Mouse (Mus musculus) testis, adult 2 months (tissue): ENCODE measurements around the gene Actr1a.

ENCODE experiments used
- CTCF ChIP-seq: fragments of 200-500 bp; IDR thresholded peaks from 2 replicates; pipeline ENCODE4 v1.5.1; 2012; ENCODE audit warnings: low read depth, mild to moderate bottlenecking, inconsistent platforms, low read length, moderate library complexity; ENCODE audit not compliant: control insufficient read depth, insufficient read depth, insufficient replicate concordance
- POLR2A ChIP-seq: fragments of 200-500 bp; IDR thresholded peaks from 2 replicates; pipeline ENCODE4 v1.6.1; 2012; ENCODE audit warnings: low read depth, mild to moderate bottlenecking, inconsistent platforms, low read length, moderate library complexity; ENCODE audit not compliant: control insufficient read depth

GRCm38 (mm10) chr19:46382275-46382674 is 13.3 kb downstream of the Actr1a start:
- TF ChIP-seq CTCF (no peak), POLR2A (no peak)
